Mouse (Mus musculus) CH12.LX (cell line): ENCODE results near the gene Gm20388. TPM values are rescaled to one million over a fixed set of nuclear protein-coding genes. Genes with fewer than 3 reads are reported as not detected.

Source experiments
- DNase-seq: peaks from one replicate; pipeline ENCODE4 v3.0.0-alpha.2; 2013; ENCODE audit errors: extremely low read depth
- H3K27ac ChIP-seq: 2 replicates; pipeline ENCODE4 v1.5.1; 2012; ENCODE audit warnings: low read depth, mild to moderate bottlenecking, control low read depth, moderate library complexity; ENCODE audit not compliant: insufficient read depth
- H3K27me3 ChIP-seq: replicated peaks from 2 replicates; pipeline ENCODE3; 2012; ENCODE audit warnings: inconsistent platforms
- H3K36me3 ChIP-seq, 2 experiments: replicated peaks in 1 of 2; 2 replicates each; pipeline versions ENCODE3 to v1.6.1; 2012; ENCODE audit warnings: inconsistent platforms in 1 of 2, low read length in 1 of 2, mild to moderate bottlenecking in 1 of 2, mixed read lengths in 1 of 2, moderate library complexity in 1 of 2; ENCODE audit not compliant: control insufficient read depth in 1 of 2, insufficient read depth in 1 of 2
- H3K4me1 ChIP-seq, 2 experiments: 2 replicates each; pipeline ENCODE4 v1.6.1; 2012; ENCODE audit warnings: inconsistent platforms in 1 of 2, moderate library complexity in 1 of 2; ENCODE audit not compliant: insufficient read depth in 2 of 2, control insufficient read depth in 1 of 2
- H3K4me2 ChIP-seq: 2 replicates; pipeline ENCODE4 v1.6.1; 2012; ENCODE audit warnings: low read depth, mild to moderate bottlenecking, control low read depth; ENCODE audit not compliant: poor library complexity, insufficient read depth, severe bottlenecking
- H3K4me3 ChIP-seq, 3 experiments: fragments of 150-350 bp in 1 of 3; sonication (generic) in 1 of 3; replicated peaks in 1 of 3; 2 replicates each; pipeline versions ENCODE3 to v1.5.1; 2011 to 2012; ENCODE audit warnings: low read depth in 2 of 3, low read length in 2 of 3, mild to moderate bottlenecking in 2 of 3, moderate library complexity in 2 of 3, control low read depth in 1 of 3, improper control_type of control experiment in 1 of 3, inconsistent platforms in 1 of 3, mixed read lengths in 1 of 3; ENCODE audit not compliant: poor library complexity in 1 of 3
- H3K79me2 ChIP-seq: replicated peaks from 2 replicates; pipeline ENCODE4 v1.6.1; 2012; ENCODE audit warnings: mild to moderate bottlenecking, moderate library complexity; ENCODE audit not compliant: control insufficient read depth, poor library complexity, insufficient read depth, severe bottlenecking; ENCODE audit errors: extremely low read depth
- H3K9ac ChIP-seq: 2 replicates; pipeline ENCODE4 v1.6.1; 2012; ENCODE audit warnings: low read depth, mild to moderate bottlenecking, control low read depth, moderate library complexity; ENCODE audit not compliant: insufficient read depth
- H3K9me3 ChIP-seq: replicated peaks from 2 replicates; pipeline ENCODE3; 2012; ENCODE audit warnings: low read length, inconsistent platforms, mixed read lengths
- CHD1 ChIP-seq: IDR thresholded peaks from 2 replicates; pipeline ENCODE4 v1.6.1; 2012; ENCODE audit warnings: low read depth, low read length, improper control_type of control experiment, inconsistent platforms
- CHD2 ChIP-seq: IDR thresholded peaks from 2 replicates; pipeline ENCODE4 v1.6.1; 2011; ENCODE audit warnings: low read length, improper control_type of control experiment
- CTCF ChIP-seq, 2 experiments: IDR thresholded peaks in 1 of 2; conservative IDR thresholded peaks in 1 of 2; 2 replicates each; pipeline ENCODE4 v1.5.1; 2011 to 2012; ENCODE audit warnings: low read depth in 2 of 2, low read length in 2 of 2, improper control_type of control experiment in 1 of 2, inconsistent platforms in 1 of 2, mild to moderate bottlenecking in 1 of 2, moderate library complexity in 1 of 2
- E2F4 ChIP-seq: IDR thresholded peaks from 2 replicates; pipeline ENCODE4 v1.6.1; 2011; ENCODE audit warnings: low read depth, low read length, improper control_type of control experiment; ENCODE audit not compliant: insufficient replicate concordance
- ELF1 ChIP-seq: IDR thresholded peaks from 2 replicates; pipeline ENCODE4 v1.6.1; 2014; ENCODE audit warnings: low read depth, mild to moderate bottlenecking, inconsistent platforms, low read length, improper control_type of control experiment
- ETS1 ChIP-seq: conservative IDR thresholded peaks from 2 replicates; pipeline ENCODE4 v1.6.1; 2012; ENCODE audit warnings: low read depth, mild to moderate bottlenecking, inconsistent platforms, low read length, improper control_type of control experiment, moderate library complexity
- GABPA ChIP-seq: IDR thresholded peaks from 2 replicates; pipeline ENCODE4 v1.6.1; 2012; ENCODE audit warnings: low read depth, low read length, improper control_type of control experiment, inconsistent platforms; ENCODE audit not compliant: insufficient replicate concordance
- JUN ChIP-seq: IDR thresholded peaks from 2 replicates; pipeline ENCODE4 v1.6.1; 2011; ENCODE audit warnings: low read depth, mild to moderate bottlenecking, low read length, improper control_type of control experiment, moderate library complexity; ENCODE audit not compliant: insufficient read depth
- JUND ChIP-seq: conservative IDR thresholded peaks from 2 replicates; pipeline ENCODE4 v1.6.1; 2011; ENCODE audit warnings: low read depth, low read length, improper control_type of control experiment
- MAFK ChIP-seq: IDR thresholded peaks from 2 replicates; pipeline ENCODE4 v1.6.1; 2011; ENCODE audit warnings: low read length, improper control_type of control experiment; ENCODE audit not compliant: insufficient replicate concordance
- MAX ChIP-seq: IDR thresholded peaks from 2 replicates; pipeline ENCODE4 v1.6.1; 2011; ENCODE audit warnings: low read length, improper control_type of control experiment
- MAZ ChIP-seq: IDR thresholded peaks from 2 replicates; pipeline ENCODE4 v1.6.1; 2012; ENCODE audit warnings: low read depth, mild to moderate bottlenecking, inconsistent platforms, low read length, improper control_type of control experiment, moderate library complexity
- MEF2A ChIP-seq: IDR thresholded peaks from 2 replicates; pipeline ENCODE4 v1.6.1; 2014; ENCODE audit warnings: low read depth, mild to moderate bottlenecking, inconsistent platforms, low read length, improper control_type of control experiment, borderline replicate concordance
- MXI1 ChIP-seq: IDR thresholded peaks from 2 replicates; pipeline ENCODE4 v1.6.1; 2011; ENCODE audit warnings: mild to moderate bottlenecking, low read depth, low read length, improper control_type of control experiment
- MYC ChIP-seq: IDR thresholded peaks from 2 replicates; pipeline ENCODE4 v1.6.1; 2011; ENCODE audit warnings: low read depth, mild to moderate bottlenecking, improper control_type of control experiment, low read length
- NELFE ChIP-seq: IDR thresholded peaks from 2 replicates; pipeline ENCODE4 v1.6.1; 2011; ENCODE audit warnings: low read depth, low read length, improper control_type of control experiment
- NRF1 ChIP-seq: IDR thresholded peaks from 2 replicates; pipeline ENCODE4 v1.6.1; 2014; ENCODE audit warnings: low read depth, mild to moderate bottlenecking, inconsistent platforms, low read length, improper control_type of control experiment, moderate library complexity
- PAX5 ChIP-seq: IDR thresholded peaks from 2 replicates; pipeline ENCODE4 v1.6.1; 2012; ENCODE audit warnings: low read length, inconsistent platforms, mixed read lengths
- POLR2A ChIP-seq: IDR thresholded peaks from 2 replicates; pipeline ENCODE4 v1.6.1; 2011; ENCODE audit warnings: low read depth, mild to moderate bottlenecking, improper control_type of control experiment, low read length
- POLR2AphosphoS2 ChIP-seq: IDR thresholded peaks from 2 replicates; pipeline ENCODE4 v1.6.1; 2011; ENCODE audit warnings: low read depth, low read length, improper control_type of control experiment
- RCOR1 ChIP-seq: conservative IDR thresholded peaks from 2 replicates; pipeline ENCODE4 v1.6.1; 2012; ENCODE audit warnings: low read depth, mild to moderate bottlenecking, inconsistent platforms, low read length, improper control_type of control experiment
- TBP ChIP-seq: conservative IDR thresholded peaks from 2 replicates; pipeline ENCODE4 v1.6.1; 2011; ENCODE audit warnings: low read depth, low read length, improper control_type of control experiment
- TCF12 ChIP-seq: IDR thresholded peaks from 2 replicates; pipeline ENCODE4 v1.6.1; 2014; ENCODE audit warnings: low read depth, mild to moderate bottlenecking, inconsistent platforms, low read length, improper control_type of control experiment
- UBTF ChIP-seq: IDR thresholded peaks from 2 replicates; pipeline ENCODE4 v1.6.1; 2012; ENCODE audit warnings: low read depth, mild to moderate bottlenecking, inconsistent platforms, low read length, improper control_type of control experiment, moderate library complexity
- USF1 ChIP-seq: IDR thresholded peaks from 2 replicates; pipeline ENCODE4 v1.6.1; 2014; ENCODE audit warnings: low read depth, mild to moderate bottlenecking, inconsistent platforms, low read length, improper control_type of control experiment
- USF2 ChIP-seq: conservative IDR thresholded peaks from 2 replicates; pipeline ENCODE4 v1.6.1; 2011; ENCODE audit warnings: low read depth, low read length, improper control_type of control experiment
- ZKSCAN1 ChIP-seq: IDR thresholded peaks from 2 replicates; pipeline ENCODE4 v1.6.1; 2012; ENCODE audit warnings: low read depth, inconsistent platforms, low read length, improper control_type of control experiment, borderline replicate concordance
- dilution Hi-C: fragments of 300-500 bp; cut with MboI; formaldehyde crosslinking; loops from 2 replicates; pipeline ENCODE4 v1.14.3; 2020; ENCODE audit warnings: low sequenced_read_pairs; ENCODE audit not compliant: extremely low pct_unique_long_range_greater_than_20kb, extremely low pct_ligation_motif_present
- in situ Hi-C: fragments of 300-500 bp; cut with MboI; formaldehyde crosslinking; loops from 3 replicates; pipeline ENCODE4 v1.14.3; 2019; ENCODE audit warnings: low sequenced_read_pairs, low pct_ligation_motif_present, low pct_unique_long_range_greater_than_20kb, mixed read lengths
- polyA plus RNA-seq: library from polyadenylated mRNA; unstranded; fragments of >175 nt; gene quantifications from 2 replicates; pipeline ENCODE4 v1.2.1, GENCODE M21; 2012; ENCODE audit warnings: low read depth; ENCODE audit not compliant: insufficient read length
- total RNA-seq, 2 experiments: library from RNA; depleted of rRNA; stranded (reverse); fragments of 300-350 nt in 1 of 2; fragments of >200 nt in 1 of 2; gene quantifications; 2 replicates each; pipeline ENCODE4 v1.2.3; 2012 to 2014

Gm20388 gene
- total and polyA plus RNA-seq, 3 experiments: 14.8 to 26.3 (median 22.2) TPM

DNA sequence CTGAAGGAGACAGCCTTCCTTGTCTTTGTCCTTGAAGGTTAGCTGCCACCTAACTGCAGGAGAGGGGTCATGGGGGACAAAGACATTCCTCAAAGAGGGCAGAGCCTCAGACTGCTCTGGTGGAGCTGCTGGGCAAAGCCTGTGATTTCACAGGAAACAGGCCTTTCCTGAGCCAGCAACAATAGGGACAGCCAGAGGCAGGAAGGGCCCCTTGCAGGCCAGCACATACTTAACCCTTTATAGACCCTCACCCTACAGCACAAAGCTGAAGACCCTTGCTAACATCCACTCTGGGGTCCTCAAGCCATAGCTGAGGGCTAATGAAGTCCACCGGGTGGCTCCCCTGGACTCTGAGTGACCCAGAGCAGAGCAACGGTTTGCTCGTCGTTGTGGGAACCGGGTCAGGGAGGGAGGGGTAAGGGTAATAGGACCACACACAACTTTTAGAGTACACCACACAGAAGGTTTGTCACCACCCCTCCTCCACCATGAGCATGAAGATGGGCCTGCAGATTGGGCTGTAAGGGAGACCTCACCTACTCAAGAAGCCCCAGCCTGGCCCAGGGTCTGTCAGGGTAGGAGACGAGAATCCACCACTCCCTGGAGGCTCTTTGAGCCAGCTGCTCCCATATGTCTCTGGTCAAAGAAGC lies 2607.0 kb downstream of the Gm20388 start:
- TF ChIP-seq TBP: no peak
- TF ChIP-seq RCOR1: no peak
- TF ChIP-seq ELF1: no peak
- no peak for TF ChIP-seq JUND
- TF ChIP-seq MYC: no peak
- TF ChIP-seq PAX5: no peak
- TF ChIP-seq CHD2: no peak
- TF ChIP-seq GABPA: no peak
- no peak for TF ChIP-seq MAZ
- TF ChIP-seq POLR2A: no peak
- no peak for TF ChIP-seq E2F4
- no peak for TF ChIP-seq ZKSCAN1
- no peak for TF ChIP-seq CTCF (conservative IDR thresholded peaks at IDR 0.05 in 1 of 2, IDR thresholded peaks at IDR 0.05 in 1 of 2; ENCODE audit: low read depth in 2 of 2, low read length in 2 of 2)
- no peak for TF ChIP-seq USF1
- TF ChIP-seq CHD1: no peak
- H3K36me3 ChIP-seq: peaks cover 11 to 75% of the 10 kb centered on the region in 2 experiments
- dilution Hi-C loops (no loop called here), in situ Hi-C loops (no loop called here)
- no peaks in the 10 kb centered on the region for H3K27me3 ChIP-seq
- H3K4me1 ChIP-seq: peaks cover 5 to 23% of the 10 kb centered on the region in 2 experiments
- H3K4me3 ChIP-seq: no peak overlapping the region
- H3K9ac ChIP-seq: no peak overlapping the region
- no peak overlapping the region for H3K4me2 ChIP-seq
- no peak for DNase-seq
- H3K27ac ChIP-seq: no peak overlapping the region
- H3K79me2 ChIP-seq: no peaks in the 10 kb centered on the region; the same call in 1 of the 2 replicates
- H3K9me3 ChIP-seq: no peaks in the 10 kb centered on the region

DNA sequence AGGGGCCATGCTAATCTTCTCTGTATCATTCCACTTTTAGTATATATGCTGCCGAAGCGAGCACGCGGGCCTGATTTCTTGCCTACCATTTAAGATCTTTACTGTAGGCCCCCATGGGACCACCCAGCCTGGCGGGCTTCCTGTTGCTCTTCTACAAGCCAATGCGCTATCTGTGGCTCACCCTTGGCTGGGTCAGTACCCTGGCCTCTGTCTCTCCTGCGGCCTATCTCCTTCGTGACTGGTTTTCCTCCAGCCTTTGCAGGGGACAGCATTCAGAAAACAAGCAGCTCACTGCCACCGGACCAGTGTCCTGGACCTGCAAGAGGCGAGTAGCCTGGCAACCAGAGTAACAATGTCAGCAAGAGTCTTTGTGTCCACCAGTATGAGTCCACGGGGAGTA lies 2610.0 kb downstream of the Gm20388 start:
- in situ Hi-C loops: no loop called here
- DNase-seq: no peak

More for the DNA sequence above, 2610.0 kb downstream of the Gm20388 start:
- dilution Hi-C loops: no loop called here
- Histone ChIP-seq H3K9me3 (no peaks in the 10 kb centered on the region), H3K9ac (no peak overlapping the region), H3K4me2 (no peak overlapping the region), H3K36me3 (peaks cover 0 to 76% of the 10 kb centered on the region in 2 experiments), H3K27me3 (no peaks in the 10 kb centered on the region), H3K79me2 (no peaks in the 10 kb centered on the region; the same call in 1 of the 2 replicates), H3K4me1 (peaks cover 0 to 16% of the 10 kb centered on the region in 2 experiments; a peak in 1 of 4 replicates), H3K4me3 (no peak overlapping the region), H3K27ac (no peak overlapping the region)
- TF ChIP-seq NRF1 (no peak), MEF2A (no peak), USF2 (no peak), ETS1 (no peak), MAZ (no peak), TCF12 (no peak), MAX (no peak), POLR2AphosphoS2 (no peak), MXI1 (no peak), JUND (no peak), POLR2A (no peak), NELFE (no peak), MAFK (no peak), CHD2 (no peak), ELF1 (no peak), UBTF (no peak), MYC (no peak), JUN (no peak)
